Mouse (Mus musculus) ovary, adult 18-20 months (tissue): ENCODE results near the gene Dhrs7c.

Source experiments
- DNase-seq: peaks from one replicate; pipeline ENCODE4 v3.0.0; 2022; ENCODE audit warnings: low spot score, mixed read lengths

Gene Dhrs7c

DNA sequence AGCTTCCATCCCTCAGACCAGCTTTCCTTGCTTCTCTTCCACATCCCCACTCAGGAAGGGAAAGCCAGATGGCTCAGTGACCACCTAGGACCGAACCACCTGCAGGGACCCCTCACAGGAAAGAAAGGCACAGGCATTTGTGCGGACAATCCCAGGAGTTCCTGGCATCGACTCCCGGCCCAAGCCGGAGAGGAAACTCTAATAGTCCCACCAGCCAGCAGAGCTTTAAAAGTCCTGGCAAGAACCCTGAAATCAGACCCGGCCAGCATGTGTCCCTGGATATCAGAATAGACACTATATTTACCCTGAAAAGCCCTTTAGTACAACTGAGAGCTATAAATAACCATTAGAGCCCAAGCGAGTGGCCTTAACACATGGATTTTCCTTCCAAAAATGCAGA lies at the start of gene Dhrs7c:
Gene Dhrs7c (plus strand): TSS at position 257 of the 400 bp plus-strand sequence.
- DNase-seq: no peak

- no peak for DNase-seq
These were observed 41.7 kb upstream of the Dhrs7c start for GRCm38 (mm10) chr11:67756287-67756686.

GRCm38 (mm10) chr11:67757373-67758167 lies 40.4 kb upstream of the Dhrs7c start:
- peak; percentile 8 for DNase-seq

DNA sequence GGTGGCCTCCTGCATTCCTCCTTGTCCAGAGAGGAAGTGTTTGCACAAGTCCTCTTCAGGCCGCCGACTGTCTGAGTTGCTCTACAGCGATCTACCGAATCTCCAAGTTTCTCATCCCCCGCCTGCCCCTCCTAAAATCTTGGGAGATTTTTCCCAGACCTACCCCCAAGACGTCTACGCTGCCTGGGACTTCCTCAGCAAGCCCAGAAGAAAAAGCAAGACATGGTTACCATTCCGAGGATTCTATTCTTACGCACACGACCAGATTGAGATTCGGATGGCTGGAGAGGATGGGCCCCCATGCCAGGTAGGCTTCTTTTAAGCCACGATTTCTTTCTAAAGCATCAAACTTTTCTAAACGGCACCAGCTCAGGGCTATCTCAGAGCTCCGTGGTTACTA lies 26.9 kb upstream of the Dhrs7c start, which contains the start of gene Glp2r:
Gene Glp2r (minus strand): TSS at position 101 of the 400 bp plus-strand sequence.
- DNase-seq: no peak

GRCm38 (mm10) chr11:67771691-67772090 lies 26.3 kb upstream of the Dhrs7c start:
- DNase-seq: no peak

GRCm38 (mm10) chr11:67772577-67772976 lies 25.4 kb upstream of the Dhrs7c start:
- no peak for DNase-seq

GRCm38 (mm10) chr11:67774379-67774778 lies 23.6 kb upstream of the Dhrs7c start, which contains the start of gene Gsg1l2:
TSS of gene Gsg1l2 (plus strand) at chr11:67774608.
- DNase-seq: no peak

DNA sequence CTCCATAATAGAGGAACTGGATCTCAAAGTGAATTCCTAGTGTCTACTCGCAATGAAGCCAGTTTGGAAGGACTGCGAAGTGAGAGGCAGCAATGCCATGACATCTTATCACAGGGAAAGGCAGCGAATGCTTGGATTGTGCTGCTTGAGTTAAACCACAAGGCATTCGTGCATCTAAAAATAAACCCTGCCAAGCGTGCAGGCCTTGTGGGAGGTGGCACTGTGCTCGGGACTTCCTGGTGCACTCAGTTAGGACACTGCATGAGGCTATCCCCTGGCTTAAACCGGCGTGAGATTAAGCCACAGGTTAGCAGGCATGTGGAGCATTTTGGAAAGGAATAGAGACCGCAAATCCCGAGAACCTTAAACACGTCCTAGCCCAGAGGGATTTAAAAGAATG lies 7.8 kb upstream of the Dhrs7c start:
- no peak for DNase-seq

DNA sequence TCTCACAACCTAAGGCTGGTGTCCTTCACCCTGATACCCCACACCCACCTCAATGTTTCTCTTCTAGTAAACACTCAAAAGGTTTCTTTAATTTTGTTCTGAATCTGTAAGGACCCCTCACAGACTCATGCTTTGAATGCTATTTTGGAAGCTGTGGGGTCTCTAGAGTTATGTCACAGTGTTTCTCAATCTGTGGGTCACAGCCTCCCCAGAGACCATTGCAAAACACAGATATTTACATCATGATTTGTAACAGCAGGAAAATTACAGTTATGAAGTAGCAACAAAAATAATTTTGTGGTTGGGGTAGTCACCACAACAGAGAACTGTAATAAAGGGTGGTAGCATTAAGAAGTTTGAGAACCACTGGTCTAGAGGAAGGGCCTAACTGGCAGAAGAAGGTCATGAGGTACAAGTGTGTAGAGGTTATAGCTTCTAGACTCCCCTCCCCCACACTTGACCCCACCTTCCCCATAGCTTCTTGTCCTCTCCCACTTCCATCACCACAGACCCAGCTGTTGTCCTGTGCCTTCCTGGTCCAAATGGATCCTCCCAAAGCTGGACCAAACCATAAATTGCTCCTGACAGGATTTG lies 2.2 kb downstream of the Dhrs7c start:
- no peak for DNase-seq

GRCm38 (mm10) chr11:67801169-67801568 lies 3.2 kb downstream of the Dhrs7c start:
- no peak for DNase-seq

- DNase-seq: no peak
These were observed 7.6 kb downstream of the Dhrs7c start for GRCm38 (mm10) chr11:67805538-67805937.

GRCm38 (mm10) chr11:67806832-67807597 lies 9.0 kb downstream of the Dhrs7c start:
- DNase-seq: no peak

GRCm38 (mm10) chr11:67808051-67808450 lies 10.1 kb downstream of the Dhrs7c start:
- no peak for DNase-seq

GRCm38 (mm10) chr11:67811535-67811934 lies 13.5 kb downstream of the Dhrs7c start:
- DNase-seq: no peak

DNA sequence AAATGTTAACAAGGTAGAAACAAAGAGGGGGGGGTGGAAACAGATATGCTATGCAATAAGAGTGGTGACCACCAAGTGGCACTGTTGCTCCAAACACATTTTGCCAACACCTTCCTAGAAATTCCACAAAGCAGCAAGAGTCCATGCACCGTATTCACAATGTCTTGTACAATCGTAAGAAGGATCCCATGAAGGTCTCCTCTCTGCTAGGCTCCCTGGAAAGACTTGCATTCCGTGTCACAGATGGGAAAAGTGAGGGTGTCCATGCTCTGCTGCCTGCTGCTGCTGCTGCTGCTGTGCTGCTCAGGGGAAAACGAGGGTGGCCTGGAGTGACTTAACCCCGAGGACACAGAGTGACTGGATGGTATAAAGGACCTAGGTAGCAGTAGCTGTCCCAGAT lies 21.6 kb downstream of the Dhrs7c start:
- DNase-seq: no peak

GRCm38 (mm10) chr11:67820221-67820620 lies 22.2 kb downstream of the Dhrs7c start:
- no peak for DNase-seq

DNA sequence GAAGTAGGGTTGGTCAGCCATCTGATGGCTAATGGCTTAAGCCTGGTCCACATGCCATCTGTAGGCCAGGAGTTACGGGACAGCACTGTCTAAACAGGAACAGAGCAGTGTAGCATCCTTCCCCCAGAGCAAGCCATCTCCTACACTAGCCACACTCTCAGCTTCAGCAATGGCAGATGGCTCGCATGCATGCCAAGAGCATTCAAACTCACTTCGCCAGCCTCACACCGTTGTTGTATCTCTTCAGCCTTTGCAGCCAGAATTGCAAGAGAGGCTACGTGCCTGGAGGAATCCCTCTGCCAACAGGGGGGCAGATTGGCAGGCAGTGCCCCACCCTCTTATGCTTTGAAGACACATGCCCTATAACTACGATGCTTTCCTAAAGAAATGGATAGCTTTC lies 23.6 kb downstream of the Dhrs7c start:
- no peak for DNase-seq

DNA sequence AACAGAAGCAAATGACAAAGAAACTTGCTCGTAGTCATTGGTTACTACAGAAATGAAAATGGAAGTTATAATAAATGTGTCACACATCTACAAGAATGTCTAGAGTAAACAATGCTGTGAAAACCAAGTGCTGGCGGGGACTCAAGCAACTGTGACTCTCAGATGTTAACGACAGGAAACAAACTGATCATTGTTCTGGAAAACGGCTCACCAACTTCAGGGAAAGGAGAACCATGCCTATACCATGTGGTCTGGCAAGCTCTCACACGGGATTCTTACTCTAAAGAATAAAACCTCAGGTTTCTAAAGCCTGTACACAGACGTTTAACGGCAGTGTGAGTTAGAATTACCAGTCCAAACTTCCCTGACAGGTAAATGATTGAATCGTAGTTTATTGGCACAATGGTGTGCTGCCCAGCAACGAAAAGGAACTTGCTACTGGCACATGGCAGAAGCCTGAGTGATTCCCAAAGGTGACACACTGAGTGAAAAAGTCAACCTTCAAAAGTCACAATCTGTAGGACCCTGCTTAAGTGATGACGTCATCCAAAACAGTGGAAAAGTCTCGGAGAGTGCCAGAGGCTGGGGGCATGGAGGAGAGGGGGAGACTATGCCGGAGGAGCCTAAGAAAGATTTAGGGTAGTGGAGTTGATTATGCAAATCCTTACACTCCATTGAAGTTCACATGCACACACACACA lies 30.5 kb downstream of the Dhrs7c start:
- DNase-seq: no peak

- DNase-seq: no peak
These were observed 31.5 kb downstream of the Dhrs7c start for GRCm38 (mm10) chr11:67829530-67829929.

DNA sequence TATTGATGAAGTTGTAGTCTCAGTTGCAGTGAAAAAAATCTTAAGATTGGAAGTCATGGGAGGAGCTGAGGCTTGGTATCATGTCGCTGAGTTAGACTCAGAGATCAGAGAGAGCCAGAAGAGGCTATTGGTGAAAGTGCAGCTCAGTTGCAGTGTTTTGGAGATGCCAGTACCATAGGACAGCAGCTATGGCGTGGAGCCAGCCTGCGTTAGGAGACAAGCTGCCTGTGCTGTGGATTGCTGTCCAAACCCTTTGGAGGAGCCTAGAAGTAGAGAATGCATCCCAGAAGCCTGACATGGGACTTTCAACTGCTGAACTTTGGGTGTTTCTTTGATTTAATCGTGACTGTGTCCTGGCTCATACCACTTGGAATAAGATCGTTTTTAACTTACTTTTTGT lies 33.8 kb downstream of the Dhrs7c start:
- DNase-seq: no peak

GRCm38 (mm10) chr11:67835408-67836078 lies 37.6 kb downstream of the Dhrs7c start:
- DNase-seq: no peak

- DNase-seq: no peak
These were observed 41.8 kb downstream of the Dhrs7c start for GRCm38 (mm10) chr11:67839810-67840209.
